Mouse (Mus musculus) neural tube, embryonic 14.5 days (tissue): Measurements from ENCODE around the gene Nr2c1. TPM values are rescaled to one million over a fixed set of nuclear protein-coding genes. Genes with fewer than 3 reads are reported as not detected.
A peak's percentile ranks its signal among the peaks of the same experiment; 100 is the strongest.

Experiments used
- ATAC-seq: fragments of 200-750 bp; cut with Nextera tagmentation; 2 replicates; pipeline ENCODE4 v1.8.0; 2017; ENCODE audit warnings: low read depth, mild to moderate bottlenecking, moderate TSS enrichment, moderate library complexity
- H3K27ac ChIP-seq: fragments of 300-500 bp; sonication (generic); 2 replicates; pipeline ENCODE4 v1.5.1; 2014; ENCODE audit warnings: low read depth, mild to moderate bottlenecking, control low read depth, low read length, moderate library complexity, mixed read lengths
- H3K27me3 ChIP-seq: fragments of 300-500 bp; sonication (generic); 2 replicates; pipeline ENCODE4 v1.6.1; 2014; ENCODE audit warnings: low read length; ENCODE audit not compliant: control insufficient read depth, insufficient read depth
- H3K36me3 ChIP-seq: fragments of 300-500 bp; sonication (generic); 2 replicates; pipeline ENCODE4 v1.6.1; 2014; ENCODE audit warnings: low read length, mixed read lengths; ENCODE audit not compliant: control insufficient read depth, insufficient read depth
- H3K4me1 ChIP-seq: fragments of 300-500 bp; sonication (generic); 2 replicates; pipeline ENCODE4 v1.6.1; 2014; ENCODE audit warnings: low read length; ENCODE audit not compliant: control insufficient read depth, insufficient read depth
- H3K4me2 ChIP-seq: fragments of 300-500 bp; sonication (generic); 2 replicates; pipeline ENCODE4 v1.6.1; 2014; ENCODE audit warnings: mild to moderate bottlenecking, low read depth, low read length, control low read depth
- H3K4me3 ChIP-seq: fragments of 300-500 bp; sonication (generic); 2 replicates; pipeline ENCODE4 v1.5.1; 2014; ENCODE audit warnings: low read depth, low read length, control low read depth, mixed read lengths
- H3K9ac ChIP-seq: fragments of 300-500 bp; sonication (generic); replicated peaks from 2 replicates; pipeline ENCODE4 v1.6.1; 2014; ENCODE audit warnings: low read depth, mild to moderate bottlenecking, control low read depth, low read length, mixed read lengths
- H3K9me3 ChIP-seq: fragments of 300-500 bp; sonication (generic); 2 replicates; pipeline ENCODE4 v1.6.1; 2016; ENCODE audit warnings: low read length; ENCODE audit not compliant: control insufficient read depth
- WGBS: fragments of 180-500 bp; shearing (Covaris S2); extraction: QIAGEN DNeasy Blood & Tissue Kit; methylation state at CpG from one replicate; pipeline ENCODE4 v1.1.7; 2014; 5-methylcytosine and 5-hydroxymethylcytosine counted together
- polyA plus RNA-seq: library from polyadenylated mRNA; unstranded; fragments of >200 nt; fragmentation: Nextera tagmentation; extraction: Ambion mirVana; gene quantifications from 2 replicates; pipeline ENCODE4 v1.2.1, GENCODE M21; 2014

Nr2c1 gene
- polyA plus RNA-seq: 8.4 and 9.7 TPM in 2 replicates

DNA sequence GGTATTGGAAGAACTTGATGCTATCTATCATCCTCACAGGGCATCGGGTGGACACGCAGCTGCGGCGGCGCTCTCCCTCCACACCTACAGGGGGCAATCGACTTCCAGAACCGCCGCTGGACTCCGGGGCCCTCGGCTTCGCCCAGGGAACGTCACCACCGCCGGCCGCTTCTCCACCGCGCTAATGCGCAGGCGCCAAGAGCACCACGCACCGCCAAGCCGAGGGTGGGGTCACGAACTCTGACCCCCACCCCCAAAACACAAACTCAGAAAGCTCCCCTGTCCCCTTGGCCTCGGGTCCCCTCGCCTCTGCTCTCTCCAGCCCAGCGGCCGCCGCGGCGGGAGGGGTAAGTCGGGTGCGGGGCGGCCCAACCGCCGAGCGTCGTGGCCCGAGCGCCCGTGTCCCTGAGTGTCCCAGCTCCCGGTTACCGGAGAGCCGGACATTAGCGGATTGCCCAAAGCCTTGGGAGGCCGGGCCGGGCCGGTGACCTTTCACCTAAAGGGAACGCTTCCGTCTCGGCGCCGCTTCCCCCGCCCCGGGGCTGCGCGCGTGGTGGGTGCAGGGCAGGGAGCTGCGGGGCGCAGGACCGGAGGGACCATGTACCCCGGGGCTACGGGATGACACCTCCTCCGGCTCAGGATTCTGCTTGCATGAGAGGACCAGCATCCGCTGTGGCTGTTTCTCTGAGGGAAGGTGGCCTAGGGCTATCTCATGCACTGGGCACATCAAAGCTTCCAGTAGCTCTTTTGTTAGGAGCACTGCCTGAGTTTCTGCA is at the start of gene Nr2c1:
Nr2c1 (plus strand) TSS at position 268 of the 776 bp plus-strand sequence.
- Histone ChIP-seq H3K27me3 (no peaks in the 10 kb centered on the region), H3K4me3 (peak within 1 kb of the TSS; percentile 99), H3K4me1 (peaks cover 10% of the 10 kb centered on the region; the same call in 1 of the 2 replicates), H3K4me2 (peak within 1 kb of the TSS; percentile 70), H3K9me3 (no peaks in the 10 kb centered on the region), H3K36me3 (no peaks in the 10 kb centered on the region), H3K9ac (peak within 1 kb of the TSS; percentile 90), H3K27ac (peak within 1 kb of the TSS; percentile 79)
- under 1% methylated on average over 62 of the region's 64 CpGs for WGBS
- ATAC-seq: peak; percentile 94

DNA sequence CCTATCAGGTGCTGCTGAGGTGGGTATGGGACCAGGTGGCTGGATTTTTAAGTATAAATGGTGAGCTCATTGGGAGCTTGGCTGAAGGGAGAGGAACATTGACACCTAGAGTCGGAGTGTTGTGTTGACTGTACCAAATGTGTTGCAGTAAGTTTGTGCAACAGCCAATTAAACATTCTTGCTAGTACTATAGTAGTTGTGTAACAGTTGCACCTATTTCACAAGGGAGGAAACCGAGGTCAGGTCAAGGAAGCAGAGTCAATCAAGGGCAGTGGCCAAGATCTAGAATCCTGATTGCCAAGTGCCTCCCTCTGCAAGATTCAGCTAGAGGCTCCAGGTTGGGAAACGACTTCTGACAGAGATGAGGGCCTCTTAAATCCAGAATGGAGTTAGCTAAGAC is 49.7 kb upstream of the Nr2c1 start:
- Histone ChIP-seq H3K9ac (no peak overlapping the region), H3K36me3 (no peaks in the 10 kb centered on the region), H3K4me3 (no peak overlapping the region), H3K4me2 (no peak overlapping the region), H3K9me3 (no peaks in the 10 kb centered on the region), H3K4me1 (no peaks in the 10 kb centered on the region), H3K27me3 (no peaks in the 10 kb centered on the region), H3K27ac (no peak overlapping the region)
- WGBS: 92% methylated on average over 3 of the region's 3 CpGs
- no peak for ATAC-seq

DNA sequence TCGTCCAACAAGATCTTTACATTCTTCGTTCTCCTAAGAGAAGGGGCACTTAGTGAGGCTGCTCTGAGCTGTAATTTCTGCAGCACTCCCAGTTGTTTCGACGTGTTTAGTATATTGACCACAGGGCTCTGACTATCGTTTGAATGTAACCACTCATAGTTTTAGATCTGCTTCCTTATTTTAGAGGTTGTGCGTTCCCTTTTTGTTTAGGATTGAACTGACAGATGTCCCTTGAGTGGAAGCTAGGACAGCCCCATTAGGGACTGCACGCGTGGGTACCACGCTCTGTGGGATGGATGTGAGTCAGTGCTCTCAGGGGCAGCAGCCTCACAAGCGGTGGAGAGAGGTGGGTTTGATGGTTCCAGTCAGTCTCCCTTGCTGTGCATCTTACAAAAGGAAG is 42.3 kb upstream of the Nr2c1 start:
- Histone ChIP-seq H3K36me3 (no peaks in the 10 kb centered on the region), H3K27me3 (no peaks in the 10 kb centered on the region), H3K4me1 (no peaks in the 10 kb centered on the region), H3K4me3 (no peak overlapping the region), H3K9ac (no peak overlapping the region), H3K9me3 (no peaks in the 10 kb centered on the region), H3K4me2 (no peak overlapping the region), H3K27ac (no peak overlapping the region)
- 95% methylated on average over 10 of the region's 10 CpGs for WGBS
- ATAC-seq: no peak

DNA sequence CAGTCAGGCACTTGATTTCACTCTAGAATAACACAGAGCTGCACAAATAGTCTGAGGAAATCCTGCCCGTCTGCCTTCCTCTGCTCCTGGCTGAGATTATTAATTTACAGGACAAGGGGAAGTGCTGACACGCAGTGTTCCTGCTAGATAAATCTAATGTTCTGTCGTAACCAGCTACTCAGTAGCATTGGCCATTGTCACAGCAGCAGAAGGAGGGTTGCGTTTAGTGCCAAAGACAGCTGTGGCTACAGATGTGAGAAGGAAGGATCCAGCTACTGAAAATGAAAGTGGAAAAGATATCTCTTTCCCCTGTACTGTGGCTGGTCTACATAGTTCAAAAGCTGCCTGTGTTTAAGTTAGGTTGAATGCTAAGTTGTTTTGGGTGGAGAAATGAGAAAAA is 40.7 kb upstream of the Nr2c1 start:
- no peak overlapping the region for H3K27ac ChIP-seq
- no peaks in the 10 kb centered on the region for H3K36me3 ChIP-seq
- H3K4me1 ChIP-seq: no peaks in the 10 kb centered on the region
- WGBS: 57% methylated on average over 4 of the region's 4 CpGs
- H3K9ac ChIP-seq: no peak overlapping the region
- H3K4me3 ChIP-seq: no peak overlapping the region
- no peaks in the 10 kb centered on the region for H3K27me3 ChIP-seq
- ATAC-seq: no peak
- H3K9me3 ChIP-seq: no peaks in the 10 kb centered on the region
- H3K4me2 ChIP-seq: no peak overlapping the region

DNA sequence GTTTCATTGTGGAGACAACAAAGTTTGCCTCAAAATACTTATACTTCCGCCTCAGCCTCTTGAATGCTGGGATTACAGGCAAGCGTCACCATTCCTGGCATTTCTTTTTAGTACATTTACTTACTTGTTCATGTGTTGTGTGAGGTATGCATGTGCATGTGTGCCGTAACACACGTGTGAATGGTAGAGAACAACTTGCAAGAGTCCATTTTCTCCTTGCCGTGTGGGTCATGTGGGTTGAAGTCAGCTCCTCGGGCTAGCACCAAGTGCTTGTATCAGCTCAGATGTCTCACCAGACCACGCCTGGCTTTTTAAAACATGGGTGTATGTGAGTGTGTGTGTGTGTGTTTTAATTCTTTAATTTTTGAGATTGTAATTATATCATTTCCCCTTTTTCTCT is 40.2 kb upstream of the Nr2c1 start:
- Histone ChIP-seq H3K9ac (no peak overlapping the region), H3K9me3 (no peaks in the 10 kb centered on the region), H3K27me3 (no peaks in the 10 kb centered on the region), H3K4me3 (no peak overlapping the region), H3K36me3 (no peaks in the 10 kb centered on the region), H3K4me1 (no peaks in the 10 kb centered on the region), H3K4me2 (no peak overlapping the region), H3K27ac (no peak overlapping the region)
- 95% methylated on average over 7 of the region's 7 CpGs for WGBS
- ATAC-seq: no peak

DNA sequence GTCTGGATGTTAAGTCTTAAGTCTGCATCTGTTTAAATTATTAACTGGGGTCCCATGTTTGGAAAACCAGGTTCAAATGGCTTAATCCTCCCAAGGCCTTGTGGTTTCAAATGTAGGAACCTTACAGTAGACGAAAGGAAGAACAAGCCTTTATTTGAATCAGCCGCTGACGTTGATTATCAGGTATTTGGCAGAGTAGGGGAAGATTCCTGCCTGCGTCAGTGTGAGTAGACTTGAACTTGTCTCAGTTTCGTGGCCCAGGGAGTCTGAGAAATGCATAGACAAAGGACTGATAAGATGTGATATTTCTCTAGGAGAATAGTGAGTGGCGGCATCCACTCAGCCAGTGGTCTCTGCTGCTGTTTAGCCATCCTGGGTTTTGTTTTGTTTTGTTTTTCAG is 39.0 kb upstream of the Nr2c1 start:
- H3K4me2 ChIP-seq: no peak overlapping the region
- H3K27me3 ChIP-seq: no peaks in the 10 kb centered on the region
- H3K27ac ChIP-seq: no peak overlapping the region
- H3K4me1 ChIP-seq: no peaks in the 10 kb centered on the region
- no peak overlapping the region for H3K9ac ChIP-seq
- H3K4me3 ChIP-seq: no peak overlapping the region
- no peaks in the 10 kb centered on the region for H3K9me3 ChIP-seq
- WGBS: 91% methylated on average over 6 of the region's 6 CpGs
- ATAC-seq: no peak
- no peaks in the 10 kb centered on the region for H3K36me3 ChIP-seq

DNA sequence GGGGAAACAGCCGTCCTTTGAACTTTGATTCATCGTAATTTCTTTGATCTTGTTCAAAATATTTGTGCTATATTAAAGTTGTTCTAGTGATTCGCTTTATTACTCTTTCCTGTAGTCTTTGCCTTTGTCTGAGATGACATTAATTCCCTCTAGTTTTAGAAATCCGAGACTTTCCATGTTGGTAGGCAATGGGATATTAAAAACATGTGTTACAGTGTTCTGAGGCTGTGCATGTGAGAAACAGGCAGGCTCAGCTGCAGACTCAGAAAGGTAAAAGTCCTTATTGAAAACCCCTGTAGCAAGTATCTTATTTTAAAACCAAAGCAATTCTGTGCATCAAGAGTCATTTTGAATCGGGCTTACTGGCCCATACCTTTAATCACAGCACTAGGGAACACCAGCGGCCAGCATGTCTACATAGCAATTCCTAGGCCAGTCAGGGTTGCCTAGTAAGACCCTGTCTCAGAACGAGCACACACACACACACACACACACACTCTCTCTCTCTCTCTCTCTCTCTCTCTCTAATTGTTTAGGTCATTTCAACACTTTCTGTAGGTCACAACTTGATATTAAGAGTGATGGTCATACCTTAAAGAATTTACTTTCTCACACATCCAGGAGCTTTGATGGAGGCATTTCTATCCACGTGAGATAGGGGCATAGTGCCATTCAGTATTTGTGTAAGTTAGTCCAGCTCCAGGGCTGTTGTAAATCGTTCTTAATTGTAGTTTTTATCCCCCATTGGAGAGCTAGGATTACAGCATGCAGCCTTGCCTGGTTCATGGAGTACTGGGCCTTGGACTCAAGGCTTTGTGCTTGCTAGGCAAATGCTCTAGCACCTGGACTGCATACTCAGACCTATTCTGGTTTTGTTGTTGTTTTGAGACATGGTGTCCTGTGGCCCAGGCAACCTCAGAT is 36.7 kb upstream of the Nr2c1 start:
- Histone ChIP-seq H3K36me3 (no peaks in the 10 kb centered on the region), H3K9ac (no peak overlapping the region), H3K27me3 (no peaks in the 10 kb centered on the region), H3K4me3 (no peak overlapping the region), H3K27ac (no peak overlapping the region), H3K9me3 (no peaks in the 10 kb centered on the region), H3K4me2 (no peak overlapping the region), H3K4me1 (no peaks in the 10 kb centered on the region)
- no peak for ATAC-seq
- WGBS: 82% methylated on average over 9 of the region's 9 CpGs

DNA sequence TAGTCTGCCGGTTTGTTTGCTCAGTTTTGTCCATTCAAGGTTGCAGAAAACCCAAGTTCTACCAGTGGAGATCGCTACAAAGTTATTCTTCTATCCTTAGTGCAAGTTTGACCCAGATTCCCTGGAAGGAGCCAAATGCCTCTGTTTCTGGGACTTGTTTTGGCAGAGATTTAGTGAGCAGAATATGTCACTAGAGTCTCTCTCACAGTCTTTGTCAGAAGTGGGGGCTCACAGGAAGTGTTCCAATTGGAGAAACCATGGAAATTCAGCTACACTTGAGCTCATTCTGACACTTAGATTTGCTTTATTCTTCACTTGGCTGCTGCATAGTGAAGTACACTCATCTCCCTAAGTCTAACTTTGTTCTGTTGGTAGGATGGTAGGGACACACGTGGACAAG is 35.6 kb upstream of the Nr2c1 start:
- 81% methylated on average over 3 of the region's 3 CpGs for WGBS
- Histone ChIP-seq H3K27ac (no peak overlapping the region), H3K9me3 (no peaks in the 10 kb centered on the region), H3K4me3 (no peak overlapping the region), H3K36me3 (no peaks in the 10 kb centered on the region), H3K4me1 (no peaks in the 10 kb centered on the region), H3K4me2 (no peak overlapping the region), H3K9ac (no peak overlapping the region), H3K27me3 (no peaks in the 10 kb centered on the region)
- no peak for ATAC-seq
